Mouse (Mus musculus) neural tube, embryonic 14.5 days (tissue): ENCODE measurements around the gene Phtf2. TPM values are rescaled to one million over a fixed set of nuclear protein-coding genes. Genes with fewer than 3 reads are reported as not detected.
A peak's percentile ranks its signal among the peaks of the same experiment; 100 is the strongest.

ENCODE experiments used
- ATAC-seq: fragments of 200-750 bp; cut with Nextera tagmentation; 2 replicates; pipeline ENCODE4 v1.8.0; 2017; ENCODE audit warnings: low read depth, mild to moderate bottlenecking, moderate TSS enrichment, moderate library complexity
- H3K27ac ChIP-seq: fragments of 300-500 bp; sonication (generic); 2 replicates; pipeline ENCODE4 v1.5.1; 2014; ENCODE audit warnings: low read depth, mild to moderate bottlenecking, control low read depth, low read length, moderate library complexity, mixed read lengths
- H3K27me3 ChIP-seq: fragments of 300-500 bp; sonication (generic); 2 replicates; pipeline ENCODE4 v1.6.1; 2014; ENCODE audit warnings: low read length; ENCODE audit not compliant: control insufficient read depth, insufficient read depth
- H3K36me3 ChIP-seq: fragments of 300-500 bp; sonication (generic); 2 replicates; pipeline ENCODE4 v1.6.1; 2014; ENCODE audit warnings: low read length, mixed read lengths; ENCODE audit not compliant: control insufficient read depth, insufficient read depth
- H3K4me1 ChIP-seq: fragments of 300-500 bp; sonication (generic); 2 replicates; pipeline ENCODE4 v1.6.1; 2014; ENCODE audit warnings: low read length; ENCODE audit not compliant: control insufficient read depth, insufficient read depth
- H3K4me2 ChIP-seq: fragments of 300-500 bp; sonication (generic); 2 replicates; pipeline ENCODE4 v1.6.1; 2014; ENCODE audit warnings: mild to moderate bottlenecking, low read depth, low read length, control low read depth
- H3K4me3 ChIP-seq: fragments of 300-500 bp; sonication (generic); 2 replicates; pipeline ENCODE4 v1.5.1; 2014; ENCODE audit warnings: low read depth, low read length, control low read depth, mixed read lengths
- H3K9ac ChIP-seq: fragments of 300-500 bp; sonication (generic); replicated peaks from 2 replicates; pipeline ENCODE4 v1.6.1; 2014; ENCODE audit warnings: low read depth, mild to moderate bottlenecking, control low read depth, low read length, mixed read lengths
- H3K9me3 ChIP-seq: fragments of 300-500 bp; sonication (generic); 2 replicates; pipeline ENCODE4 v1.6.1; 2016; ENCODE audit warnings: low read length; ENCODE audit not compliant: control insufficient read depth
- WGBS: fragments of 180-500 bp; shearing (Covaris S2); extraction: QIAGEN DNeasy Blood & Tissue Kit; methylation state at CpG from one replicate; pipeline ENCODE4 v1.1.7; 2014; 5-methylcytosine and 5-hydroxymethylcytosine counted together
- polyA plus RNA-seq: library from polyadenylated mRNA; unstranded; fragments of >200 nt; fragmentation: Nextera tagmentation; extraction: Ambion mirVana; gene quantifications from 2 replicates; pipeline ENCODE4 v1.2.1, GENCODE M21; 2014

The Phtf2 gene
- polyA plus RNA-seq, 1 experiment from 2014 or later: 37.1 TPM

DNA sequence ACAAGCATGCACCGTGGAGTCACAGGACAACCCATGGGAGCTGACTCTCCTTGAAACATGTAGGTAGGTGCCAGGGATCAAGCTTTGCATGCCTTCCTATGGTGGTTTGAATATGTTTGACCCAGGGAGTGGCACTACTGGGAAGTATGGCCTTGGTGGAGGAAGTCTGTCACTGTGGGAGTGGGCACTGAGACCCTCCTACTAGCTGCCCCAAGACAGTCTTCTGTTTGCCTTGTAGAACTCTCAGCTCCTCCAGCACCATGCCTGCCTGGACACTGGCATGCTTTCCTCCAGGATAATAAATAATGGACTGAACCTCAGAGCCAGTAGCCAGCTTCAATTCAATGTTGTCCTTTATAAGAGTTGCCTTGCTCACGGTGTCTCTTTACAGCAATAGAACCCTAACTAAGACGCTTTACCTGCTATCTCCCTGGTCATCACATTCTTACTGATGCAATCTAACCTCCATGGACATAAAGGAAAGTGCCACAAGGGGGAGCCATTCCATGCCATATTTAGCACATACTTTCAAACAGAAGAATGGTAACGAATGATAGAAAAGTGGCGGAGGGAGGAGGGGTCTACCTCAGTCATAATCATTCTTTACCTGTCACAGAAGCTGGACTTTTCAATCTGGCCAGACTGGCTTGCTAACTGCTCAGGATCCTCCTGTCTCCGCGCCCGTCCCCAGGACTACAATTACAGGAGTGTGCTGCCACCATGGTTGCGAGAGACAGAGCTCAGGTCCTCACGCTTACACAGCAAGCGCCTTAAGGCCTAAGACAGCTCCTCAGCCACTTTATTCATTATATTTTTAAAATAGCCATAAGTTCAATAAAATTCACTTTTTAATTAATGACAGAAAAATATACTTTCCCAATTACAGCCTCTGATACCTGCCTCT lies 31.7 kb upstream of the Phtf2 start:
- H3K27me3 ChIP-seq: no peaks in the 10 kb centered on the region
- no peaks in the 10 kb centered on the region for H3K4me1 ChIP-seq
- H3K9ac ChIP-seq: no peak overlapping the region
- no peak overlapping the region for H3K4me3 ChIP-seq
- H3K9me3 ChIP-seq: no peaks in the 10 kb centered on the region
- no peak overlapping the region for H3K4me2 ChIP-seq
- H3K36me3 ChIP-seq: no peaks in the 10 kb centered on the region
- no peak overlapping the region for H3K27ac ChIP-seq
- peak; percentile 52; the same call in 1 of the 2 replicates for ATAC-seq
- WGBS: 78% methylated on average over 11 of the region's 11 CpGs

DNA sequence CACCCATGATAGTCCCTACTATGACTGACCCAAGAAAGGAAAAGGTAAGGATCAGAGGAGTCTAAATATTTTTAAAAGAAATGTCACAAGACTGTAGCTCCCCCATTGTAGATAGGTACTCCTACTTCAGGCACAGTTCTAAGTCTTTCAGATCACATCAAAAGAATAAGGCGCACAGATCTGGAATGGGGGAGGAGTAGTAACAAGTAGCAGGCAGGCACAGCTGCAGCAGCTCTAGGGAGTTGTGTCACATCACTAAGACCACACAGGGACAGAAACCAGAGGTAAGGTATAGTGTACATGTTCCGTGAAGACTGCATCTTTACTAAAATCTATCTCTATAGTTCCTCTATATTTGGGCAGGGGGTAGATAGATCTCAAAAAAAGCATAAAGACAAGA lies 29.8 kb upstream of the Phtf2 start:
- WGBS: 89% methylated on average over 2 of the region's 2 CpGs
- Histone ChIP-seq H3K4me3 (no peak overlapping the region), H3K27ac (no peak overlapping the region), H3K4me1 (no peaks in the 10 kb centered on the region), H3K9me3 (no peaks in the 10 kb centered on the region), H3K4me2 (no peak overlapping the region), H3K27me3 (no peaks in the 10 kb centered on the region), H3K9ac (no peak overlapping the region), H3K36me3 (no peaks in the 10 kb centered on the region)
- ATAC-seq: no peak

DNA sequence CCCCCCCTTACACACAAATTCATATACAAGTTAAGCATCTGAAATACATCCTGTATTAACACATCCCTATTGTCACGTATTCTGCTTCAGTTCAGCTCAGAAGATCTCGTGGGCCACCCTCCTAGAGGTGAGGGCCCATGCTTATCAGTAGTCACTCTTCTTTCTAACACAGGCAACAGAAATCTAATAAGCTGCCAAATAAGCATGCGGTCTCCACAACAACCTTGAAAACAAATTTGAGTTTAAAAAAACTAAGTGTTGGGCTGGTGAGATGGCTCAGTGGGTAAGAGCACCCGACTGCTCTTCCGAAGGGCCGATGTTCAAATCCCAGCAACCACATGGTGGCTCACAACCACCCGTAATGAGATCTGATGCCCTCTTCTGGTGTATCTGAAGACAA lies 24.3 kb upstream of the Phtf2 start:
- no peak overlapping the region for H3K4me3 ChIP-seq
- over 99% methylated on average over 7 of the region's 7 CpGs for WGBS
- H3K36me3 ChIP-seq: no peaks in the 10 kb centered on the region; the same call in 1 of the 2 replicates
- H3K27ac ChIP-seq: no peak overlapping the region
- H3K4me2 ChIP-seq: no peak overlapping the region
- H3K4me1 ChIP-seq: no peaks in the 10 kb centered on the region
- ATAC-seq: no peak
- H3K9me3 ChIP-seq: no peaks in the 10 kb centered on the region
- H3K9ac ChIP-seq: no peak overlapping the region
- no peaks in the 10 kb centered on the region for H3K27me3 ChIP-seq

DNA sequence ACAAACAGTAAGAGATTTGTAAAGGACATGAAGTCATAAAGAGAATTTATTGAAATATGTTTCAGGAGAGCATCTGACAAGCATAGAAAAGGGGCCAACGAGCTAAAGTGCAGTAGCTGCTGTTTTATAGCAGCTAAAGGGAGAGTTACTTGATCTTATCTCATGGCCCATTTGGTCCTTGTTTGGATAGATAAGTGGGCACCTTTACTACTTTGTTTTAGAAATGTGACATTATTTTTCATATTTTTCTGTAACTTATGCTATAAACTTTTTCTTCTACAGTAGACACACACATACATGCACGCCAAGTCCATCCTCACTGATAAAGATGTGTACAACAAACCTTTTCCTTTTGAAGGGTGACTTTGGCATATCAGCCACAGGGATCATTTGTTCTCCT lies 23.5 kb upstream of the Phtf2 start:
- H3K4me2 ChIP-seq: no peak overlapping the region
- 79% methylated on average over 2 of the region's 2 CpGs for WGBS
- no peak overlapping the region for H3K27ac ChIP-seq
- H3K9me3 ChIP-seq: no peaks in the 10 kb centered on the region
- H3K4me3 ChIP-seq: no peak overlapping the region
- H3K27me3 ChIP-seq: no peaks in the 10 kb centered on the region
- no peak overlapping the region for H3K9ac ChIP-seq
- no peak for ATAC-seq
- no peaks in the 10 kb centered on the region; the same call in 1 of the 2 replicates for H3K36me3 ChIP-seq
- no peaks in the 10 kb centered on the region for H3K4me1 ChIP-seq

DNA sequence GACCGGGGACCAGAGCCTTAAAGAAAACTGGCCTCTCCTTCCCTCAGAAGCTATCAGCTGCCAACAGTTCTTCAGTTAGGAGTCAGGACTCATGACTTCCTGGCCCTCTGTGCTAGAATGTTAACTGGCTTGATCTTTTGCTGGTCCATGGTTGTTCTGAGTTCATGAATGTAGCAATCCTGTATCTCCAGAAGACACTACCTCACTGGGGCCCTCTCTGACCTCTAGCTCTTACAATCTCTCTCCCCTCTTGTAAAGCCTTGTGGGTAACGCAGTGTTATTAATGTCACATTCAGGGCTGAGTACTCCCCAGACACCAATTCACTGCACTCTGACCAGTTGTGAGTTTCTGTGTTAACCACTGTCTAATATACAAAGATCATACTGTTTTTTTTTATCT lies 22.7 kb upstream of the Phtf2 start:
- H3K4me2 ChIP-seq: no peak overlapping the region
- H3K9me3 ChIP-seq: no peaks in the 10 kb centered on the region
- WGBS: 77% methylated on average over 2 of the region's 2 CpGs
- H3K36me3 ChIP-seq: no peaks in the 10 kb centered on the region; the same call in 1 of the 2 replicates
- no peaks in the 10 kb centered on the region for H3K27me3 ChIP-seq
- no peak overlapping the region for H3K27ac ChIP-seq
- no peak overlapping the region for H3K4me3 ChIP-seq
- H3K4me1 ChIP-seq: no peaks in the 10 kb centered on the region
- H3K9ac ChIP-seq: no peak overlapping the region
- no peak for ATAC-seq

DNA sequence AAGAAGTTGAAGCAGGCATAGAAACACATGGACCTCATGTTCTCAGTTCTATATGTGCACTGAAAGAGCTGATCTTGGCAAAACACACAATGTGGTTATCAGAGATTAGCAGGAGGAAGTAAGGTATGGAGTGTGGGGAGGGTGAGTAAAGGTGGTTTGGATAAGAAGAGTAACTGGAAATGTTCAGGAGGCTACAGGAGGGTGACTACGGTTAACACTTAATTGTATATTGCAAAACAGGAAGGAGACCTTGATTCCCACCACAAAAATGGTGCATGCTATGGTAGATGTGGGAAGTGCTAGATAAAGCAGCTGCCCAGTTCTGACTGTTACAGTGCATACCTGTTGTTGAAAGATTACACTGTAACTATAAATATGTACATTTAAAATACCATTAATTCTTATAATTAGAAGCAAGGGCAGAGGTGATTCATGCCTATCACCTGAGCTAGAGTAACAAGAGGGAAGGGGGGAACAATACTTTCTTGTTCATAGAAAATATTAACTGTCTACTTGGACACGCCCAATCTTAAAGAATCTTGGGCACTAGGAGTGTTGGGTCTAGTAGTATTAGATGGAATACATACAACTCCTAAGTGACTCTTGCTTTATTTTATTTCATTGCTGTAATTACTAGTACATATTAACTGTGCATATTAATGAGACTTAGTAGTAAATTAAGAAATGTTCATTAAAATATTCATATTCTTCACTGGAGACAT lies 15.7 kb upstream of the Phtf2 start:
- 97% methylated on average over 2 of the region's 2 CpGs for WGBS
- Histone ChIP-seq H3K27me3 (no peaks in the 10 kb centered on the region), H3K36me3 (peaks cover 8% of the 10 kb centered on the region; the same call in 1 of the 2 replicates), H3K4me1 (no peaks in the 10 kb centered on the region), H3K9me3 (no peaks in the 10 kb centered on the region), H3K9ac (no peak overlapping the region), H3K4me3 (no peak overlapping the region), H3K27ac (no peak overlapping the region), H3K4me2 (no peak overlapping the region)
- no peak for ATAC-seq

DNA sequence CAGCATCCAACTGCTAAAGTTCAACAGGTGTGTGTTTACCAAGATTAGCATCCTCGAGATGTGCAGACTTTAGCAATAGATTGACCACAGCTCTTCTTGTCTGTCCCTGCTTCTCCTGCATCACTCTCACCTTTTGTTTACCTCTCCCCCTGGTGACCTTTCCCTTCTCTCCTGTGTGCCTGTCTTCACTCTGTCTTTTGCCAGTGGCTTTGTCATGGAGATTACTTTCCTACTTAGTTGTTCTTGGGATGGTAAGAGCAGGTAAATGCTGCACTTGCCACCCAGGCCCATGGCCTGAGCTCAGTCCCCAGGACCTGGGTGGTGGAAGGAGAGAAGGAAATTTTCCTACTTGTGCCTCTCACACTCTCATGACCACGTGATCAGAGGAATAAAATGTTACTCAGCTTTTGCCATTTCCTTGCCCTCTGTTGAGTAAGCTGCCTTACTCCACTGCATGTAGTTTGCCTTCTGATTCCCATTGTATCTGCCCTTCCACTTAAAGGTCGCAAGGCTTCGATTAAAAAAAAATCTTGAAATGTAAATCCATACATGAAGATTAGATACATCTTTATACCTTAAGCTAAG lies 2.2 kb upstream of the Phtf2 start:
- Histone ChIP-seq H3K9me3 (no peaks in the 10 kb centered on the region), H3K36me3 (no peaks in the 10 kb centered on the region), H3K9ac (no peak overlapping the region), H3K27ac (no peak overlapping the region), H3K27me3 (no peaks in the 10 kb centered on the region), H3K4me1 (peaks cover 20% of the 10 kb centered on the region), H3K4me3 (no peak overlapping the region), H3K4me2 (peak overlapping the region; percentile 79; the same call in 1 of the 2 replicates)
- ATAC-seq: no peak
- 86% methylated on average over 4 of the region's 4 CpGs for WGBS

DNA sequence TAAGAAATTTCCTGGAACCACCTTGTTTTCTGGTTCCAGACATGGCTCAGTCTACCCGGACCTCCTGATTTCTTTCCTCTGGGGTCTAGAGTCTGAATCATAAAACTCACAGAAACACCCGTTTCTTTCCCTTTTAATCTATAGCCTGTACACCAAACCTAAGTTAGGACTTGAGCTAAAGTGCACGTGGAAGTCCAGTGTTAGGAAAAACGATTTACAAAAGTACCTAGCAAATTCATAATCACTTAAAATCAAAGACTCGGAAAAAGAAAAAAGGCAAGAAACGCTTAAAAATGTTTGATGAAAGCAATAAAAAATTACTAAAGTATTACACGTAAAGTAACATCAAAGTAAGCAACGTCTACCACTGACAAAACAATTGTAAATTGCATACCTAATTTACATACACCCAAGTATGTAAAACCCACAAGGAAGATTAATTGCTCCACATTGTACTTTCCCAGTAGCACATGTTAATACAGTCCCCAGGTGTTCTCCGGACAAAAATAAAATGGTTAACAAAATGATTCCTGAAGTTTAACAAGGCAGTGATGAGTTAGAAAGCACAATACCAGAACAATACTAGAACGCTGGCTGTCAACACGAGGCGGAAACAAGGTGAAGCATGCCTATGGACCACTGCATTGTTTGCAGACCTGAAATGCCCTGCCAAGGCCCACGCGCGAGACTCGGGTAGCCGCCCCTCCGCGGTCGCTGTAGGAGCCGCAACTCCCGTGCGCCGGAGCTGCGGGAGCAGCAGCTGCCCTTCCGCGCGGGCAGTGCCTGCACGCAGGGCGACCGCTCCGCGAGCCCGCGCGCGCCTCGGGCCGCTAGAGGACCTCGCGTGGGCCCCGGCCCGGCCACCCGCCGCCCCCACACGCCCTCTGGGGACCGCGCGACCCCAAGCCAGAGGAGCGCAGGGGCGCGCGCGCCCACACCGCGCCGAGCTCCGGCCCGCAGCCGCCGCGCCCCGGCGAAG lies 838 bp downstream of the Phtf2 start:
- Histone ChIP-seq H3K36me3 (no peaks in the 10 kb centered on the region), H3K4me3 (peak overlapping the region; percentile 80), H3K27me3 (no peaks in the 10 kb centered on the region), H3K4me1 (peaks cover 20% of the 10 kb centered on the region), H3K9me3 (no peaks in the 10 kb centered on the region), H3K9ac (peak overlapping the region; percentile 83), H3K27ac (peak overlapping the region; percentile 95), H3K4me2 (peak overlapping the region; percentile 57)
- peak; percentile 45 for ATAC-seq
- WGBS: 4% methylated on average over 39 of the region's 64 CpGs
